19 mouse cellular contexts compared by ENCODE assay signal in genomic region chr11:74501061-74501460, GRCm38 (mm10).
A peak's percentile ranks its signal among the peaks of the same experiment; 100 is the strongest.
DNase-seq lines count a peak whose midpoint lies in the region; ATAC-seq lines count a peak whose summit lies in the region.
"Had no signal": no experiment of that assay in that cellular context is flagged by ENCODE, and none has a peak within 500 bp of the region (broad histone marks: within the 10 kb centered on the region; RNA-seq: fewer than 3 reads in every experiment).

No protein-coding gene starts in this region.

- H3K4me1 ChIP-seq in heart, embryonic 10.5 days, result peaks cover 43% of the 10 kb centered on the region
- H3K4me1 ChIP-seq in kidney, embryonic 16.5 days (ENCODE audit: insufficient read depth, low read length), result peaks cover 10% of the 10 kb centered on the region
- H3K4me1 ChIP-seq: midbrain, embryonic 12.5 days had no signal

- no peaks in the 10 kb centered on the region for H3K27me3 ChIP-seq in heart, embryonic 10.5 days (ENCODE audit: insufficient read depth, poor library complexity, severe bottlenecking)
- H3K27me3 ChIP-seq in kidney, embryonic 16.5 days (ENCODE audit: insufficient read depth, low read length), result no peaks in the 10 kb centered on the region
- H3K27me3 ChIP-seq: embryonic facial prominence, embryonic 15.5 days; limb, embryonic 12.5 days; lung, embryonic 15.5 days; midbrain, embryonic 12.5 days; stomach, embryonic 15.5 days had no signal

- H3K36me3 ChIP-seq in heart, embryonic 10.5 days, result no peaks in the 10 kb centered on the region
- no peaks in the 10 kb centered on the region for H3K36me3 ChIP-seq in kidney, embryonic 16.5 days (ENCODE audit: insufficient read depth, low read length)
- H3K36me3 ChIP-seq: embryonic facial prominence, embryonic 15.5 days; forebrain, embryonic 10.5 days; limb, embryonic 12.5 days; lung, embryonic 15.5 days; midbrain, embryonic 12.5 days; stomach, embryonic 15.5 days had no signal

- H3K4me2 ChIP-seq in kidney, embryonic 16.5 days (replicated peaks; ENCODE audit: low read depth, low read length), result no peak overlapping the region
- H3K4me2 ChIP-seq: embryonic facial prominence, embryonic 15.5 days; limb, embryonic 12.5 days; lung, embryonic 15.5 days; midbrain, embryonic 12.5 days; stomach, embryonic 15.5 days had no signal

- no peak overlapping the region; the same call in 1 of the 2 replicates for H3K27ac ChIP-seq in heart, embryonic 10.5 days
- H3K27ac ChIP-seq in kidney, embryonic 16.5 days (ENCODE audit: low read length), result peak overlapping the region; percentile 21; the same call in 1 of the 2 replicates
- H3K27ac ChIP-seq: embryonic facial prominence, embryonic 15.5 days; forebrain, embryonic 10.5 days; limb, embryonic 12.5 days; liver, embryonic 14.5 days; lung, embryonic 15.5 days; midbrain, embryonic 12.5 days; stomach, embryonic 15.5 days had no signal

- DNase-seq in heart, adult 18-20 months, result peak; percentile 10 to 28
- no peak for DNase-seq in heart, embryonic 10.5 days (ENCODE audit: low spot score)
- no peak for DNase-seq in kidney, adult 9 months
- peak; percentile 55 for DNase-seq in NIH3T3 (ENCODE audit: low read depth)
- peak; percentile 31 for DNase-seq in fibroblast of lung, adult 2 months (ENCODE audit: low read depth)
- no peak for DNase-seq in gastrocnemius, postnatal 25 days
- DNase-seq: cerebellum, adult 9-11 months; embryo, embryonic 11 days; kidney, postnatal 25 days; layer of hippocampus, adult 9-11 months; retina, postnatal 1 day had no signal

- no peak overlapping the region for H3K9ac ChIP-seq in kidney, embryonic 16.5 days (replicated peaks; ENCODE audit: low read length)
- H3K9ac ChIP-seq: embryonic facial prominence, embryonic 15.5 days; limb, embryonic 12.5 days; liver, embryonic 14.5 days; lung, embryonic 15.5 days; midbrain, embryonic 12.5 days; stomach, embryonic 15.5 days had no signal

- 72% methylated on average over 3 of the region's 3 CpGs for WGBS in heart, embryonic 10.5 days
- 64% methylated on average over 3 of the region's 3 CpGs for WGBS in kidney, embryonic 16.5 days

- H3K4me3 ChIP-seq in heart, embryonic 10.5 days, result no peak overlapping the region
- no peak overlapping the region for H3K4me3 ChIP-seq in kidney, embryonic 16.5 days (ENCODE audit: low read length)
- H3K4me3 ChIP-seq: embryonic facial prominence, embryonic 15.5 days; forebrain, embryonic 10.5 days; limb, embryonic 12.5 days; lung, embryonic 15.5 days; midbrain, embryonic 12.5 days; stomach, embryonic 15.5 days had no signal

- ATAC-seq in kidney, embryonic 16.5 days (ENCODE audit: low FRiP score, low TSS enrichment), result no peak

- H3K9me3 ChIP-seq in heart, embryonic 10.5 days, result no peaks in the 10 kb centered on the region
- no peaks in the 10 kb centered on the region for H3K9me3 ChIP-seq in kidney, embryonic 16.5 days (ENCODE audit: low read length)
- H3K9me3 ChIP-seq: embryonic facial prominence, embryonic 15.5 days; forebrain, embryonic 10.5 days; limb, embryonic 12.5 days; lung, embryonic 15.5 days; midbrain, embryonic 12.5 days; stomach, embryonic 15.5 days had no signal

Comparison
In these comparisons a context has a peak if more than half of its experiments do, and no peak if none do; other contexts are left out.
1. DNase-seq: peak in heart, adult 18-20 months (2 of 2), NIH3T3 (single experiment) and fibroblast of lung, adult 2 months (single experiment); none in heart, embryonic 10.5 days (single experiment), kidney, adult 9 months (single experiment) and gastrocnemius, postnatal 25 days (single experiment).